Mouse (Mus musculus) liver, embryonic 18 days (tissue): ENCODE data around the gene Fam185a. TPM values are rescaled to one million over a fixed set of nuclear protein-coding genes. Genes with fewer than 3 reads are reported as not detected.

Experiments
- polyA plus RNA-seq: library from polyadenylated mRNA; depleted of rRNA; stranded (reverse); fragments of >200 nt; gene quantifications from 2 replicates; pipeline ENCODE4 v1.2.3, GENCODE M21; 2012; rRNA removed

The Fam185a gene
- 2.3 and 2.7 TPM in 2 replicates for polyA plus RNA-seq

GRCm38 (mm10) chr5:21424614-21425602 lies at the start of gene Fam185a, which contains the start of gene Ccdc146:
Gene Fam185a, plus strand, starts transcription at chr5:21424958.
Gene Ccdc146, minus strand, starts transcription at chr5:21424677.

Other genes with a start within 250 kb of the Fam185a start
- 2.4 and 2.7 TPM in 2 replicates for gene Gsap, start 238.7 kb upstream of the Fam185a start, polyA plus RNA-seq
- 2.7 and 2.9 TPM in 2 replicates for gene Fgl2, start 52.3 kb upstream of the Fam185a start, polyA plus RNA-seq
- 0.01 TPM in 1 of 2 replicates, not detected in the other for gene Ccdc146, start 281 bp upstream of the Fam185a start, polyA plus RNA-seq
- gene Lrrc17, start 118.6 kb downstream of the Fam185a start, polyA plus RNA-seq: 0.90 and 1.1 TPM in 2 replicates
- gene Fbxl13, start 220.7 kb downstream of the Fam185a start, polyA plus RNA-seq: 0.08 and 0.10 TPM in 2 replicates
- 9.0 and 9.6 TPM in 2 replicates for gene Armc10, start 220.9 kb downstream of the Fam185a start, polyA plus RNA-seq